Mouse (Mus musculus): ENCODE data around the gene Fus. TPM values are rescaled to one million over a fixed set of nuclear protein-coding genes. Genes with fewer than 3 reads are reported as not detected.

The Fus gene
- polyA plus RNA-seq, 1 experiment from 2014 or later, result 40.6 TPM

GRCm38 (mm10) chr7:127926066-127926465 is 41.2 kb upstream of the Fus start:
- Histone ChIP-seq H3K27me3 (ENCODE audit: control insufficient read depth, insufficient read depth, low read length) (peaks cover 19% of the 10 kb centered on the region), H3K9ac (ENCODE audit: low read length) (no peak overlapping the region), H3K27ac (replicated peaks in 1 of 2; ENCODE audit: control insufficient read depth in 1 of 2, insufficient read depth in 1 of 2, low read depth in 2 of 2, low read length in 2 of 2) (no peak overlapping the region), H3K4me3 (ENCODE audit: control insufficient read depth in 1 of 2, insufficient read depth in 1 of 2, low read depth in 1 of 2, low read length in 2 of 2) (no peak overlapping the region), H3K9me3 (ENCODE audit: control insufficient read depth, low read length) (no peaks in the 10 kb centered on the region), H3K4me2 (ENCODE audit: low read length) (no peak overlapping the region), H3K4me1 (ENCODE audit: control insufficient read depth in 2 of 2, insufficient read depth in 2 of 2, low read length in 2 of 2) (peaks cover 6 to 13% of the 10 kb centered on the region in 2 experiments), H3K36me3 (ENCODE audit: control insufficient read depth, insufficient read depth, low read length) (peaks cover 51% of the 10 kb centered on the region)
- no peak for ATAC-seq (ENCODE audit: insufficient number of reproducible peaks, insufficient read depth, low FRiP score, low read depth)
- 90% methylated on average over 8 of the region's 8 CpGs for WGBS

- H3K27ac ChIP-seq (replicated peaks in 1 of 2; ENCODE audit: control insufficient read depth in 1 of 2, insufficient read depth in 1 of 2, low read depth in 2 of 2, low read length in 2 of 2), result no peak overlapping the region
- H3K4me3 ChIP-seq (ENCODE audit: control insufficient read depth in 1 of 2, insufficient read depth in 1 of 2, low read depth in 1 of 2, low read length in 2 of 2), result no peak overlapping the region
- 82% methylated on average over 11 of the region's 11 CpGs for WGBS
Observed at GRCm38 (mm10) chr7:127926846-127927245, 40.4 kb upstream of the Fus start.

GRCm38 (mm10) chr7:127927726-127928125 is 39.5 kb upstream of the Fus start:
- ATAC-seq (ENCODE audit: insufficient number of reproducible peaks, insufficient read depth, low FRiP score, low read depth), result no peak
- no peak overlapping the region for H3K9ac ChIP-seq (ENCODE audit: low read length)
- no peak overlapping the region for H3K4me3 ChIP-seq (ENCODE audit: control insufficient read depth in 1 of 2, insufficient read depth in 1 of 2, low read depth in 1 of 2, low read length in 2 of 2)
- peaks cover 13 to 21% of the 10 kb centered on the region in 2 experiments for H3K4me1 ChIP-seq (ENCODE audit: control insufficient read depth in 2 of 2, insufficient read depth in 2 of 2, low read length in 2 of 2)
- WGBS, result 78% methylated on average over 10 of the region's 11 CpGs
- H3K27ac ChIP-seq (replicated peaks in 1 of 2; ENCODE audit: control insufficient read depth in 1 of 2, insufficient read depth in 1 of 2, low read depth in 2 of 2, low read length in 2 of 2), result no peak overlapping the region
- H3K36me3 ChIP-seq (ENCODE audit: control insufficient read depth, insufficient read depth, low read length), result peaks cover 40% of the 10 kb centered on the region
- H3K4me2 ChIP-seq (ENCODE audit: low read length), result no peak overlapping the region
- peaks cover 19% of the 10 kb centered on the region for H3K27me3 ChIP-seq (ENCODE audit: control insufficient read depth, insufficient read depth, low read length)
- H3K9me3 ChIP-seq (ENCODE audit: control insufficient read depth, low read length), result no peaks in the 10 kb centered on the region

More at GRCm38 (mm10) chr7:127926846-127927245, 40.4 kb upstream of the Fus start:
- Histone ChIP-seq H3K9me3 (ENCODE audit: control insufficient read depth, low read length) (no peaks in the 10 kb centered on the region), H3K36me3 (ENCODE audit: control insufficient read depth, insufficient read depth, low read length) (peaks cover 47% of the 10 kb centered on the region), H3K27me3 (ENCODE audit: control insufficient read depth, insufficient read depth, low read length) (peaks cover 19% of the 10 kb centered on the region), H3K4me2 (ENCODE audit: low read length) (no peak overlapping the region), H3K9ac (ENCODE audit: low read length) (no peak overlapping the region), H3K4me1 (ENCODE audit: control insufficient read depth in 2 of 2, insufficient read depth in 2 of 2, low read length in 2 of 2) (peaks cover 12 to 20% of the 10 kb centered on the region in 2 experiments)
- no peak for ATAC-seq (ENCODE audit: insufficient number of reproducible peaks, insufficient read depth, low FRiP score, low read depth)

- Histone ChIP-seq H3K4me1 (ENCODE audit: control insufficient read depth in 2 of 2, insufficient read depth in 2 of 2, low read length in 2 of 2) (peaks cover 14 to 21% of the 10 kb centered on the region in 2 experiments), H3K27ac (replicated peaks in 1 of 2; ENCODE audit: control insufficient read depth in 1 of 2, insufficient read depth in 1 of 2, low read depth in 2 of 2, low read length in 2 of 2) (no peak overlapping the region), H3K9me3 (ENCODE audit: control insufficient read depth, low read length) (no peaks in the 10 kb centered on the region), H3K4me3 (ENCODE audit: control insufficient read depth in 1 of 2, insufficient read depth in 1 of 2, low read depth in 1 of 2, low read length in 2 of 2) (no peak overlapping the region), H3K36me3 (ENCODE audit: control insufficient read depth, insufficient read depth, low read length) (peaks cover 31% of the 10 kb centered on the region), H3K4me2 (ENCODE audit: low read length) (0 out of 2 replicates have a peak overlapping the region, but pooled peaks have one; percentile 62), H3K9ac (ENCODE audit: low read length) (no peak overlapping the region), H3K27me3 (ENCODE audit: control insufficient read depth, insufficient read depth, low read length) (peaks cover 19% of the 10 kb centered on the region)
- ATAC-seq (ENCODE audit: insufficient number of reproducible peaks, insufficient read depth, low FRiP score, low read depth), result no peak
- 45% methylated on average over 5 of the region's 5 CpGs for WGBS
Observed at GRCm38 (mm10) chr7:127928596-127928995, 38.7 kb upstream of the Fus start.

GRCm38 (mm10) chr7:127929923-127930322 is 37.3 kb upstream of the Fus start, which contains the start of gene Prss8:
Gene Prss8 (minus strand): TSS chr7:127930104.
- no peak within 1 kb of the TSS for H3K27ac ChIP-seq (replicated peaks in 1 of 2; ENCODE audit: control insufficient read depth in 1 of 2, insufficient read depth in 1 of 2, low read depth in 2 of 2, low read length in 2 of 2)
- peaks cover 14 to 25% of the 10 kb centered on the region in 2 experiments for H3K4me1 ChIP-seq (ENCODE audit: control insufficient read depth in 2 of 2, insufficient read depth in 2 of 2, low read length in 2 of 2)
- H3K4me3 ChIP-seq (ENCODE audit: control insufficient read depth in 1 of 2, insufficient read depth in 1 of 2, low read depth in 1 of 2, low read length in 2 of 2), result peak within 1 kb of the TSS; percentile 27 to 28
- WGBS, result 19% methylated on average over 6 of the region's 6 CpGs
- H3K36me3 ChIP-seq (ENCODE audit: control insufficient read depth, insufficient read depth, low read length), result peaks cover 18% of the 10 kb centered on the region
- peaks cover 19% of the 10 kb centered on the region for H3K27me3 ChIP-seq (ENCODE audit: control insufficient read depth, insufficient read depth, low read length)
- ATAC-seq (ENCODE audit: insufficient number of reproducible peaks, insufficient read depth, low FRiP score, low read depth), result no peak
- H3K9me3 ChIP-seq (ENCODE audit: control insufficient read depth, low read length), result no peaks in the 10 kb centered on the region
- H3K9ac ChIP-seq (ENCODE audit: low read length), result peak within 1 kb of the TSS; percentile 66
- peak within 1 kb of the TSS; percentile 62 for H3K4me2 ChIP-seq (ENCODE audit: low read length)

GRCm38 (mm10) chr7:127930636-127931035 is 36.6 kb upstream of the Fus start:
- Histone ChIP-seq H3K9ac (ENCODE audit: low read length) (no peak overlapping the region), H3K27me3 (ENCODE audit: control insufficient read depth, insufficient read depth, low read length) (peaks cover 19% of the 10 kb centered on the region), H3K4me2 (ENCODE audit: low read length) (no peak overlapping the region), H3K4me3 (ENCODE audit: control insufficient read depth in 1 of 2, insufficient read depth in 1 of 2, low read depth in 1 of 2, low read length in 2 of 2) (no peak overlapping the region), H3K27ac (replicated peaks in 1 of 2; ENCODE audit: control insufficient read depth in 1 of 2, insufficient read depth in 1 of 2, low read depth in 2 of 2, low read length in 2 of 2) (no peak overlapping the region), H3K36me3 (ENCODE audit: control insufficient read depth, insufficient read depth, low read length) (peaks cover 11% of the 10 kb centered on the region), H3K9me3 (ENCODE audit: control insufficient read depth, low read length) (no peaks in the 10 kb centered on the region), H3K4me1 (ENCODE audit: control insufficient read depth in 2 of 2, insufficient read depth in 2 of 2, low read length in 2 of 2) (peaks cover 14 to 26% of the 10 kb centered on the region in 2 experiments)
- no peak for ATAC-seq (ENCODE audit: insufficient number of reproducible peaks, insufficient read depth, low FRiP score, low read depth)
- 87% methylated on average over 5 of the region's 5 CpGs for WGBS

GRCm38 (mm10) chr7:127931351-127932135 is 35.7 kb upstream of the Fus start:
- Histone ChIP-seq H3K4me3 (ENCODE audit: control insufficient read depth in 1 of 2, insufficient read depth in 1 of 2, low read depth in 1 of 2, low read length in 2 of 2) (no peak overlapping the region), H3K9me3 (ENCODE audit: control insufficient read depth, low read length) (no peaks in the 10 kb centered on the region), H3K27ac (replicated peaks in 1 of 2; ENCODE audit: control insufficient read depth in 1 of 2, insufficient read depth in 1 of 2, low read depth in 2 of 2, low read length in 2 of 2) (no peak overlapping the region), H3K4me2 (ENCODE audit: low read length) (peak overlapping the region; percentile 31; the same call in 1 of the 2 replicates), H3K4me1 (ENCODE audit: control insufficient read depth in 2 of 2, insufficient read depth in 2 of 2, low read length in 2 of 2) (peaks cover 20 to 26% of the 10 kb centered on the region in 2 experiments), H3K27me3 (ENCODE audit: control insufficient read depth, insufficient read depth, low read length) (peaks cover 19% of the 10 kb centered on the region), H3K36me3 (ENCODE audit: control insufficient read depth, insufficient read depth, low read length) (peaks cover 2% of the 10 kb centered on the region; the same call in 1 of the 2 replicates), H3K9ac (ENCODE audit: low read length) (0 out of 2 replicates have a peak overlapping the region, but pooled peaks have one; percentile 30)
- WGBS, result 35% methylated on average over 13 of the region's 13 CpGs
- no peak for ATAC-seq (ENCODE audit: insufficient number of reproducible peaks, insufficient read depth, low FRiP score, low read depth)
